Mouse (Mus musculus): ENCODE measurements around the gene Gm7356. TPM values are rescaled to one million over a fixed set of nuclear protein-coding genes. Genes with fewer than 3 reads are reported as not detected.
"Not testable (repeated sequence)": the region's sequence is repeated elsewhere in the genome, so short reads cannot be mapped to it uniquely, and the experiment has no call there.

Gene Gm7356
- polyA plus RNA-seq (2012; rRNA removed) (not detected in 2 replicates), polyA plus RNA-seq (2014; fragmentation: Nextera tagmentation; extraction: Ambion mirVana) (not detected in 2 replicates)

GRCm38 (mm10) chr17:14003604-14004003 lies at the start of gene Gm7356:
Gm7356 (minus strand) TSS chr17:14003704.
- WGBS, result 77% methylated on average over 3 of the region's 4 CpGs
- not testable (repeated sequence) for H3K9me3 ChIP-seq (ENCODE audit: control insufficient read depth, low read length); H3K4me1 ChIP-seq (ENCODE audit: control insufficient read depth, insufficient read depth, low read length); ATAC-seq (ENCODE audit: low FRiP score, low read depth); H3K4me2 ChIP-seq (replicated peaks; ENCODE audit: low read depth, low read length, severe bottlenecking); H3K36me3 ChIP-seq (ENCODE audit: control insufficient read depth, insufficient read depth, low read length); H3K27me3 ChIP-seq (ENCODE audit: control insufficient read depth, insufficient read depth, low read length); H3K4me3 ChIP-seq (replicated peaks; ENCODE audit: low read length); DNase-seq (ENCODE audit: low spot score); H3K27ac ChIP-seq (replicated peaks; ENCODE audit: low read depth, low read length); H3K9ac ChIP-seq (ENCODE audit: low read depth, low read length, severe bottlenecking)

- not testable (repeated sequence) for H3K27ac ChIP-seq (replicated peaks; ENCODE audit: low read depth, low read length); H3K9ac ChIP-seq (ENCODE audit: low read depth, low read length, severe bottlenecking); ATAC-seq (ENCODE audit: low FRiP score, low read depth); H3K36me3 ChIP-seq (ENCODE audit: control insufficient read depth, insufficient read depth, low read length); H3K27me3 ChIP-seq (ENCODE audit: control insufficient read depth, insufficient read depth, low read length); H3K4me3 ChIP-seq (replicated peaks; ENCODE audit: low read length); DNase-seq (ENCODE audit: low spot score); H3K9me3 ChIP-seq (ENCODE audit: control insufficient read depth, low read length); H3K4me1 ChIP-seq (ENCODE audit: control insufficient read depth, insufficient read depth, low read length); H3K4me2 ChIP-seq (replicated peaks; ENCODE audit: low read depth, low read length, severe bottlenecking)
- WGBS, result 60% methylated on average over 1 of the region's 2 CpGs
Observed at GRCm38 (mm10) chr17:14041880-14042279, 38.4 kb upstream of the Gm7356 start.

- not testable (repeated sequence) for H3K27ac ChIP-seq (replicated peaks; ENCODE audit: low read depth, low read length); H3K9me3 ChIP-seq (ENCODE audit: control insufficient read depth, low read length); H3K36me3 ChIP-seq (ENCODE audit: control insufficient read depth, insufficient read depth, low read length); H3K4me2 ChIP-seq (replicated peaks; ENCODE audit: low read depth, low read length, severe bottlenecking); DNase-seq (ENCODE audit: low spot score); ATAC-seq (ENCODE audit: low FRiP score, low read depth); H3K4me3 ChIP-seq (replicated peaks; ENCODE audit: low read length); H3K27me3 ChIP-seq (ENCODE audit: control insufficient read depth, insufficient read depth, low read length); H3K4me1 ChIP-seq (ENCODE audit: control insufficient read depth, insufficient read depth, low read length); H3K9ac ChIP-seq (ENCODE audit: low read depth, low read length, severe bottlenecking)
- whole genome bisulfite sequencing, result 38% methylated on average over 1 of the region's 2 CpGs
Observed at GRCm38 (mm10) chr17:14037012-14037411, 33.5 kb upstream of the Gm7356 start.

GRCm38 (mm10) chr17:14036113-14036512 lies 32.6 kb upstream of the Gm7356 start:
- not testable (repeated sequence) for H3K4me1 ChIP-seq (ENCODE audit: control insufficient read depth, insufficient read depth, low read length); H3K27ac ChIP-seq (replicated peaks; ENCODE audit: low read depth, low read length); H3K9ac ChIP-seq (ENCODE audit: low read depth, low read length, severe bottlenecking); ATAC-seq (ENCODE audit: low FRiP score, low read depth); DNase-seq (ENCODE audit: low spot score); H3K9me3 ChIP-seq (ENCODE audit: control insufficient read depth, low read length); H3K27me3 ChIP-seq (ENCODE audit: control insufficient read depth, insufficient read depth, low read length); H3K4me2 ChIP-seq (replicated peaks; ENCODE audit: low read depth, low read length, severe bottlenecking); H3K4me3 ChIP-seq (replicated peaks; ENCODE audit: low read length); H3K36me3 ChIP-seq (ENCODE audit: control insufficient read depth, insufficient read depth, low read length)
- 81% methylated on average over 4 of the region's 4 CpGs for WGBS

GRCm38 (mm10) chr17:13993425-13993824 lies 10.1 kb downstream of the Gm7356 start:
- DNase-seq (ENCODE audit: low spot score); H3K27me3 ChIP-seq (ENCODE audit: control insufficient read depth, insufficient read depth, low read length); H3K9ac ChIP-seq (ENCODE audit: low read depth, low read length, severe bottlenecking); H3K27ac ChIP-seq (replicated peaks; ENCODE audit: low read depth, low read length); H3K36me3 ChIP-seq (ENCODE audit: control insufficient read depth, insufficient read depth, low read length); H3K4me2 ChIP-seq (replicated peaks; ENCODE audit: low read depth, low read length, severe bottlenecking); H3K4me3 ChIP-seq (replicated peaks; ENCODE audit: low read length); H3K4me1 ChIP-seq (ENCODE audit: control insufficient read depth, insufficient read depth, low read length); H3K9me3 ChIP-seq (ENCODE audit: control insufficient read depth, low read length); ATAC-seq (ENCODE audit: low FRiP score, low read depth): not testable (repeated sequence)
- WGBS, result 57% methylated on average over 2 of the region's 2 CpGs

GRCm38 (mm10) chr17:13987690-13988089 lies 15.8 kb downstream of the Gm7356 start:
- Histone ChIP-seq H3K4me2 (replicated peaks; ENCODE audit: low read depth, low read length, severe bottlenecking) (no peak overlapping the region), H3K27me3 (ENCODE audit: control insufficient read depth, insufficient read depth, low read length) (no peaks in the 10 kb centered on the region), H3K9ac (ENCODE audit: low read depth, low read length, severe bottlenecking) (no peak overlapping the region), H3K4me1 (ENCODE audit: control insufficient read depth, insufficient read depth, low read length) (no peaks in the 10 kb centered on the region), H3K4me3 (replicated peaks; ENCODE audit: low read length) (no peak overlapping the region), H3K27ac (replicated peaks; ENCODE audit: low read depth, low read length) (no peak overlapping the region), H3K9me3 (ENCODE audit: control insufficient read depth, low read length) (no peaks in the 10 kb centered on the region), H3K36me3 (ENCODE audit: control insufficient read depth, insufficient read depth, low read length) (no peaks in the 10 kb centered on the region)
- WGBS, result 86% methylated on average over 1 of the region's 1 CpGs
- DNase-seq (ENCODE audit: low spot score) (no peak), ATAC-seq (ENCODE audit: low FRiP score, low read depth) (no peak)
- no peak for TF ChIP-seq POLR2A (IDR thresholded peaks at IDR 0.05; ENCODE audit: borderline replicate concordance, extremely low read depth, insufficient read depth, insufficient read length)

GRCm38 (mm10) chr17:13970796-13971195 lies 32.7 kb downstream of the Gm7356 start:
- not testable (repeated sequence) for H3K36me3 ChIP-seq (ENCODE audit: control insufficient read depth, insufficient read depth, low read length); H3K9ac ChIP-seq (ENCODE audit: low read depth, low read length, severe bottlenecking); H3K27ac ChIP-seq (replicated peaks; ENCODE audit: low read depth, low read length); H3K27me3 ChIP-seq (ENCODE audit: control insufficient read depth, insufficient read depth, low read length); H3K9me3 ChIP-seq (ENCODE audit: control insufficient read depth, low read length); ATAC-seq (ENCODE audit: low FRiP score, low read depth); H3K4me1 ChIP-seq (ENCODE audit: control insufficient read depth, insufficient read depth, low read length); H3K4me2 ChIP-seq (replicated peaks; ENCODE audit: low read depth, low read length, severe bottlenecking); H3K4me3 ChIP-seq (replicated peaks; ENCODE audit: low read length); DNase-seq (ENCODE audit: low spot score)
- WGBS, result 83% methylated on average over 3 of the region's 5 CpGs

GRCm38 (mm10) chr17:13969917-13970316 lies 33.6 kb downstream of the Gm7356 start:
- ATAC-seq (ENCODE audit: low FRiP score, low read depth), result not testable (repeated sequence)

More at GRCm38 (mm10) chr17:13969917-13970316, 33.6 kb downstream of the Gm7356 start:
- H3K4me3 ChIP-seq (replicated peaks; ENCODE audit: low read length); DNase-seq (ENCODE audit: low spot score); H3K9ac ChIP-seq (ENCODE audit: low read depth, low read length, severe bottlenecking); H3K27ac ChIP-seq (replicated peaks; ENCODE audit: low read depth, low read length); H3K27me3 ChIP-seq (ENCODE audit: control insufficient read depth, insufficient read depth, low read length); H3K4me2 ChIP-seq (replicated peaks; ENCODE audit: low read depth, low read length, severe bottlenecking); H3K9me3 ChIP-seq (ENCODE audit: control insufficient read depth, low read length); H3K4me1 ChIP-seq (ENCODE audit: control insufficient read depth, insufficient read depth, low read length); H3K36me3 ChIP-seq (ENCODE audit: control insufficient read depth, insufficient read depth, low read length): not testable (repeated sequence)
- 43% methylated on average over 1 of the region's 2 CpGs for WGBS

Measured in limb, embryonic 14.5 days (tissue).